Mouse (Mus musculus) thymus, postnatal 25 days (tissue): ENCODE measurements at regions not wholly inside any gene's neighbourhood (a gene's known extent, or its start where the extent isn't known, plus 50 kb on each side); places are given as distances from the start of the nearest gene placed in this dataset.

Source experiments
- DNase-seq: peaks from one replicate; pipeline ENCODE4 v3.0.0; 2022

DNA sequence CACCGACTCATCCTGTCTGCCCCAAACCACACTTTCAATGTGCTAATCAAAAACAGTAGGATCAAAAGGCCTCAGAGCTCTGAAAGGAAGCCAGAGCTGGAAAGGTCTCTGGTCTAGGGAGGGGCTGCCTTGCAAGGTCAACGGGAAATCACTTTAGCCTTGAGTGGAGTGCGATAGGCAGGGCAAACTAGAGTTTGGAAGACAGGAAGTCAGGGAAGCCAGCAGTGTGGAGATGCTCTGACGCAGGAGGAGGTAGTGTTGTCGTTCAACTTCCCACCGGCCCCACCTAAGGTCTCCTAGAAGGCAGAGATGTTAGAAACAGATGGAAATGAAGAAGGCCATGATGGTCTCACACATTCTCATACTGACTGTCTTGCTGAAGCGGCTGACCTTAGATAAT is 52.0 kb upstream of the Trp53i11 start:
- no peak for DNase-seq

DNA sequence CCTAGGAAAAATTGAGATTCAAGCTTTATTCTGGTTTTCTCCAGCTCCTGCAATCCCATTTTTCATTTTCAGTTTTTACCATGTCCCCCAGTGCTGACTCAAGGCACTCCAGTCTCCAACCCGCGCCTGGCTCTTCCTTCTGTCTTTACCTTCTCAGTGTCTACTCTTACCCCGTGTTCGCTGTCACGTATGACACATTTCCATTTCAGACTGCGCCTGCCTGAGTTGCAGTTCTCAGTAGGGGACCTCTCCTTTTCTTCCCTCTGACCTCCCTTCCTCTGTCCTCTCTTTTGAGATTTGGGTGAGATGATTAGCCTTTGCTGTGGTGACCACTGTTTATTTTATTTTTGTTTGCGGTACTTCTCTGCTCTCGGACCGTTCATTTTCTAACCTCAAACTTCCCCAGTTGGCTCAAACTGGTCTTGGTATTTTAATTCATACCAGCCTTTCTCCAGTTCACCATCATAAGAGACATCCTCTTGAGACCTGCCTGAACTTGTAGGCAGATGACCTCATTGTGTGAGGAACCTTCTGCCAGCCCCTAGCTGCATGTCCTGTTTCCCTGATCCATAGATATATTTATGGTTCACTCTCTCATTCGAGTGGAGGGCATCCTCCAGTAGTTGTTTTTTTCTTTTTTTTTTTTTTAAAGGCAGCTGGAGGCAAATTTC is 53.9 kb upstream of the Trp53i11 start:
- DNase-seq: no peak

DNA sequence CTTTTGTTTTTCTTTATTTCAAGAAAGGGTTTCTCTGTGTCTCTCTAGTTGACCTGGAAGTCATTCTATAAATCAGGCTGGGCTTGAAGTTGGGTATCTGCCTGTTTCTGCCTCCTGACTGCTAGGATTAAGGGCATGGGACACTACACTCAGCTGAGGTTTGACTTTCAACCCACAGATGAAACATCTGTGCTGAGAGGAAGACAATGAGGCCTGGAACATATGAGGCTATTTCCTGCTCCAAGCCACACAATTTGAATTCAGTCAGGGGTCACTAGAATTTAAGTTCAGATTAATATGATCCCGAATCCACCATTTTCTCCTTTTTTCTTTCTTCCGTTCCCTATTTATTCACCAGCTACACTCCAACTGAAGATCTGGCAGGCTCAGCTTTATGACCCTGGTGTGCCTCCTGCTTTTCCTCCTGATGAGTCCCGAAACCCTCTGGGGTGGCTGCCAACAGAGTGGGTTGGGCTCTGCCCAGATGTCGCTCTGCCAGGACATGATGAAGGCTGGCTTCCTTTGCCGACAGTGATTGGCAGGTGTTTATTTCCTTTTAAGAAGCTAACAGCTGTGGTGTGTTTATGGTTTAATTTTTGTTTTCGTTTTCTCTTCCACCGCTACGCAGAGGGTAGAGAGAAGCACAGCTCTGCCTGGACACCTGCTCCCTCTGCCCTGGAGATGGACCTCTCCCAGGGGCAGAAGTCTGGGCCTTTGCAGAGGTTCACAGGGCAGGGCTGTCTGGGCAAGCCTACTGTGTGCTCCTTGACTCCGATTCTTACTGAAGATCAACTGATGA is 55.3 kb upstream of the Trp53i11 start:
- DNase-seq: peak; percentile 60

DNA sequence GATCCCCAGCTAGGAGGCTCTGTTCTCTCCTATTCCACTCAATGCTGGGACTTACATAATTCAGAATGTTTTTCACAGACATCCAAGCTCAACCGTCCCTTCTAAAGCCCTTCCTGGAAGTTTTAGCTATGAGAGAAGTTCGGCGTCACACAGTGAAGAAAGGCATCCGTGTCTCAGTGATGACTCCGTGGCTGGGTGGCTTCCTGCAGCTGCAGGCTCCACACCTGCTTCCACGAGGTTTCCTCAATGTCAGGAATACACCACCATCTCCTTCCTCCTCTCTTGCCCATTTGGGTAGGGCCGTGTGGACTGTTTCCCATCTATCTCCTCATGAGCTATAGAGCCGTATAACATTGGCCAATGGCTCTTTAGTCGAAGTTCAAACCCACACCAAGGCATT is 56.1 kb upstream of the Trp53i11 start:
- peak; percentile 48 for DNase-seq

DNA sequence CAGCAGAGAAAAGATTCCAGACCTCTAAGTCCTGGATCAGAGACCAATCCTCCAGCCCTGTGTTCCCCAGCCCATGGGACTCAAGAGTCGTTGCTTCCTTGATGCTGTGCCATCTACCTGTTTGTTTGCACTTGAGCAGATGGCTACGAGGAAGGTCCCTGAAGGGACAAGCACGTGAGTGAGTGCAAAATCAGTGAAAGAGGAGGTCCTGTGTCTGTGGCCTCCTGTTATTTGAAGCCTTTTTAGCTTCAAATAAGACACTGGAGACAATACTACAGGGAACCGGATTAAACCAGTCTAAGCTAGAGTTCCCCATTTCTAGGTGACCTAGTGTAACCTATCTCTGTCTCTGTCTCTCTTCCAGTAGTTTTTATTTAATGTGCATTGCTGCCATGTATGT is 58.2 kb upstream of the Trp53i11 start:
- no peak for DNase-seq

DNA sequence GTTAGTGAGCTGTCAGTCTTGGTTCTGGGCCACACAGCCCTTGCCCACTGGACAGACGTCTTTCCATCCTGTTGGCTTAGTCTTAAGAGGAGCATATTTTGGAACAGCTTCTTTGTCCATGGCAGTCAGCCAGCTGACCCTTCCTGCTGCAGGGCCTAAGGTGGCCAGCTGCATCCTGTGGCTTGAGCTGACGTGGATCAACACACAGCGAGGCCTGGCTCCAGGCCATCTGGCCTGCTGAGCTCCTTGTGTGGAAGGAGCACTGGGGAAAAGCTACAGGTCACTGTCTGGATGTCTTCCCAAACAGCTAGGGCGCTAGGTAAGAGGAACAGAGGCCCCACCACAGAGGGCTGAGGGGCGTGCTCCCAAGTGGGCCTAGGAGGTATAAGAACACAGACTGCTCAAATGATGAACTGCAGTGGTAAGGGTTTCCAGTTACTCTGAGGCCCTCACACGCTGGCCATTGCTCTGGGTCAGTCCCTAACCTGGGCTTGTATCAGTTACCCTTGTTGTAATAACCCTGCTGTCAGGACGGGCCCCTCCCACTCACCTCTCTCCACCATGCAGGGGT is 60.7 kb upstream of the Trp53i11 start:
- DNase-seq: no peak

DNA sequence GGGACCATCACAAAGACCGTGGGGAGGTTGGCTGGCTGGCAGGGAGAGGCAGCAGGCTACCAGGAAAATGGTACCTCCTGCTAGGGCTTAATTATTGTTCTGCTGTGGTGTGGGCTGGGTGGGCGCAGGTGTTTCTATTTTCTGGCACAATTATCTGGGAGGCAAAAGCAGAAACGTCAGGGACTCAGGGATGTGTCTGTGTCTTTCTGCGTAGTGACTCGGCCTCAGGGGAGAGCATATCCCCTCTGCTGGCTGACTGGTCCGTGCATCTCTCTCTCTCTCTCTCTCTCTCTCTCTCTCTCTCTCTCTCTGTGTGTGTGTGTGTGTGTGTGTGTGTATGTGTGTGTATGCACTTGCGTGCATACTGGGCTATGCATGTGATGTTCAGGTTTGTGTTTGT is 61.2 kb upstream of the Trp53i11 start:
- DNase-seq: no peak

DNA sequence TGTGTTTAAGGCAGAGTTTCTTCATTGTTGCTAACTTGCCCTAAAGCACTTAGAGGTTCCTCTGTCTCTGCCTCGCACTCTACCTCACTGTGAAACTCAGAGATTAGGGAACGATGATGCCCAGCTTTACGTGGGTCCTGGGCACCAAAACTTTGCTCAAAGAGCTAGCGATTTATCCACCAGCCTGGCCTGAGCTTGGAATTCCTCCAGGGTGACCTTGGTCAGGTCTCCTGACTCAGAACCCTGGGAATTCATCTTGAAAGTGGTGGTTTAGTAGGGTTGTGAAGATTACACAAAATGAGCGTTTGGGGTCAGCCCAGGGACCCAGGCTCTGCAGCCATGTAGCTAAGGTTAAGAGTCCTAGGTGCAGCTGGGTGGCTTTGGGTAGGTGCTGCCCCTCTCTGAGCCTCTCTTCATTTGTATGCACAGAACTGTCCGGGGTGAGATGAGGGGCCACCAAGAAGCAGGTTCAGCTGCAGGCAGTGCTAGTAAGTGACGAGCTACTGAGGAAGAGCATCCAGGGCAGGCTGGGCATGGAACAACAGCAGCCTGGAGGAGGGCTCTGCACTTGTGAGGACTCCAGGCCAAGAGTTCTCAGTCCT is 62.4 kb upstream of the Trp53i11 start:
- no peak for DNase-seq

DNA sequence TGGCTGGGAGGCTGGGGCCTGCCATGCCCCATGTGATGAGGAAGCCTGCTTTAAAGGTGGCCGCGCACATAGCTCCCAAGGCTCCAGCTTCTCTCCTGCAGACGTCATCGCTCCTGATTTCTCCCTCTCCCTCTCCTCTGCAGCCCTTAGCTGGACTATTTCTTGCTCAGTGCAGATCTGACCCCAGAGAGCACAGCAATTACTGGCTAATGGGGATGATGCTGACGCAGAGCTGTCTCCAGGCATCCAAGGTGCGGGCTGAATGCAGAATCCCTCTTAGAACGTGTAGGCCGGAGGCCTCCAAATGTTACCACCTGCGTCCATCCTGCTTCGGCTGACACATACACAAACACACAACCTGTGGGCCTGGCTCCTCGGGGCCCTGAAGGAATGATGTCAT is 63.5 kb upstream of the Trp53i11 start:
- DNase-seq: no peak

DNA sequence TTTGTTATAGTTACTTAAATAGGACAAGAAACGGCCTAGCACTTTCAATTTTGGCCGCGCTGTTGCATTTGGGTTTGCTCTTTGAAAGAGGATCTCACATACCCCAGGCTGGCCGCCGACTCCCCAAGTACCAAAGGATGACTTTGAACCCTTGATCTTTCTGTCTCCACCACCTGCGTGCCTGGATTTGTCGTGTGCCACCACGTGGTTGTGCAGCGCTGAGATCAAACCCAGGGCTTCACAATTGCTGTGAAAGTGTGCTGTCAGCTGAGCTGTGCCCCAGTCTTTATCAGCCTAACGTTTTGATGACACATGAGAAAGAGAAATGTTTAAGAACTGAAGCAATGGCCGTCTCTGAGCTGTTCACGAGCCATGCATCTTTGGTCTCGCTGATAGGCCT is 67.0 kb upstream of the Trp53i11 start:
- DNase-seq: peak; percentile 40

DNA sequence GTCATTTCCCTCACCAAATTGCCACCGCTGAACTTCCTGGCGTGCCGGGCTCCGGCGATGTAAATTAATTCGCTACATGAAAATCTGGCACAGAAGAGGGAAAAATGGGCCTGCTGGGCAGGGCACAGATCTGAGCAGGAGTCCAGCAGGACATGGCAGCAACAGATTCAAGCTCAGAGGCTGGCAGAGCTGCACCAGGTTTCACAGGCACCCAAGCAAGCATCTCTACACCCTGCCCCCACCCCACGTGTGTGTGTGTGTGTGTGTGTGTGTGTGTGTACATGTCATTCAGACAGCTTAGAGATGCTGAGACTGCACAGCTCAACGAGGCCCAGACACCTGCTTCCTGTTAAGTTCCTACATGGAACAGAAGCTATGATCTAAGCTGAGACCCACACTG is 68.3 kb upstream of the Trp53i11 start:
- peak; percentile 74 for DNase-seq

DNA sequence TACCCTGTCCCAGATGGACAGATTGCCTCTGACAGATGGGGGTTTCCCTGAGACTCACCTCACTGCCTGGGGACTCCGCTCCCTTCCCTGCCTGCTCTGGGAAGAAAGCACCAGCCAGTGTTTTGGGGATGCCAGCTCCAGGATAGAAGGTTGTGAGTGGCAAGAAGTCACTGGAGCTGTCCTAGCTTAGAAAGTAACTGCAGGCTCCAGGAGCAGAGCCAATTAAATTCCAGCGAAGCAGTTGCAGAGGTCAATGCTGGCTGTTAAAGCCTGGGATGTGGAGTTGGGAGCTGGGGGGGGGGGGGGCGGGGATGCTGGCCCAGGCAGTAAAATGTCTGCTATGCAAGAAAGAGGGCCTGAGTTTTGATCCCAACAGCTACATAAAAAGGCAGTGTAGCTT is 69.3 kb upstream of the Prdm11 start:
- no peak for DNase-seq

DNA sequence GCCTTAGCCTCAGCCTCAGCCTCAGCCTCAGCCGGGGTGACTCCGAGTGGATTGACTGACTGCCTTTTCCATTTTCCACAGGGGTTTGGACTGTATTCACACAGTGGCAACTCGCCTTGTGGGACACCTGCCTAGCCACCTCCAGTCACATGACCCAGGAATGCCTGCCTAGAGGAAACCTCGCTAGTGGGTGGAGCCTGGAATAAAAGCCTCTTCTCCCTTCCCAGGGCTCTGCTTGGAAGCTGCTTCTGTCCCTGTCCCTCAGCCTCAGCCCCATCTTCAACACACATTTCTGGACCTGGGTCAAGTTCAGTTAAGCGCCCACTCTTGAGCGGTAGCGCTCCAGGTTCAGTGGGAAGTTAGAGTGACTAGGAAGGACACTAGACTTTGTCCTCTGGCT is 68.0 kb upstream of the Prdm11 start:
- DNase-seq: no peak

DNA sequence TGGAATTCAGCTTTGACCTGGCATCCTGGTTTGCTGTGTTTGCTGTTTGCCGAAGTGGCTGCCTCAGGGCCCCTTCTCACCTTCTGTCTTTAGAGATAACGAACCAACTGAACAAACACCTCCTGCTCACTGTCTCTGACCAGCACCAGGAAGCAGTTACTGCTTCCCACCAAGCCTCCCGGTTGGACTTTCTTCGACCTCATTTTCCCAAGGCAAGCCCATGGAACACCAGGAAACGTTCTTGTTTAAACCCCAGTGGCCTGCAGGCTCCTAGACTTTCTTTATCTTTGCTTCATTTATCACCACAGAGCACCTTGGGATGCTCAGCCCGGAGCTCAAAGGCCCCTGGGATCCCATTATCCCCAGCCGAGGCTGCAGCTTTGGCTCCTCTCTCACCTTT is 66.4 kb upstream of the Prdm11 start:
- DNase-seq: no peak

DNA sequence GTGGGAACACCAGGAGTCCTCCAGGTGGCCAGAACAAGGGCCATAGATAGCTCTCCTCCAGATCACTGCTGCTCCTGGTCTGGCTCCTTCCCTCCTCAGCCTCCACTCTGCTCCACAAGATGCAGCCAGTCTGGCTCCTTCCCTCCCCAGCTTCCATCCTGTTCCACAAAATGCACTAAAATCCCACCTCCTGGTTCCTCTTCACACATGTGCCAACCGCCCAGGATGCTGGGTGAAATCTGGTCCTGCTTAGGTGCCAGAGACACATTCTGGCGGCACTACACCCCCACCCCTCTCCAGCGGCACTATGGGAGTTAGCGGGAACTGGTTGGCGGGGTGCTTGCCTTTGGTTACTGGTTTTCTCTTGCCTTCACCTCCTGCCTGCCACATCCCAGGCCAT is 64.9 kb upstream of the Prdm11 start:
- no peak for DNase-seq

DNA sequence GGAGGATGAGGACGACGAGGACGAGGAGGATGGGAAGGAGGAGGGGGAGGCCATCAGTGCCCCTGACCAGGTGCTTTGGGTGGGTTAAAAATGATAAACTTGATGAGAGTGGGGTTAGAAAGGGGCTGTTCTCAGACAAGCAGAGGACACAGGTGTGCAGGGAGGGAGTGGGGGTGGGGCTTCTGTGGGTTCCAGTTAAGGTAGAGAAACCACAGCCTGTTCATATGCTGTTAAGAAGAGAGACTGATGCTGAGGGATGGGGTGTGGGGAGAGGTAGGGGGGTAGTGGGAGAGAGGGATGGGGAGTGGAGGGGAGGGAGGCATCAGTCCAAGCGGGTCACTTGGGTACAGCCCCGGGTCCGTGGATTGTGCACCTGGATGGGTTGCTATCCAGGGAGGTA is 60.6 kb upstream of the Prdm11 start:
- DNase-seq: peak; percentile 18

DNA sequence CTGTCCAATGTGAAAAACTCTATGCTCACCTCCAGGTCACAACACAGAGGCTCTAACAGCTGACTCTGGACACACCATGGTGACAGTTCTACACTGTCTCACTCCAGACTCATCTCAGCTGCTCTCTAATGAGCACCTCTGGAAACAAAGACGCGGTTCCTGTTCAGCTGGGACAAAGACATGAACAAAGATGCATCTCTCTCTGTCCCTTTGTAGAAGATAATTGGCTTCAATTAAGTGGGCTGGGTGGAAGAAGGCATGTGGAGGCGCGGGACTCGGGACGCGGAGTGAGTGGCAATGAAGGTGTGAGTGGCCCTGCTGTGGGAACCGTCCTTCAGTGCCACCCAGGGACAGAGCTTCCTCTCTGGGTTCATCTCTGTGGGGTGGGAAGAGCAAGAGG is 56.0 kb upstream of the Prdm11 start:
- no peak for DNase-seq

DNA sequence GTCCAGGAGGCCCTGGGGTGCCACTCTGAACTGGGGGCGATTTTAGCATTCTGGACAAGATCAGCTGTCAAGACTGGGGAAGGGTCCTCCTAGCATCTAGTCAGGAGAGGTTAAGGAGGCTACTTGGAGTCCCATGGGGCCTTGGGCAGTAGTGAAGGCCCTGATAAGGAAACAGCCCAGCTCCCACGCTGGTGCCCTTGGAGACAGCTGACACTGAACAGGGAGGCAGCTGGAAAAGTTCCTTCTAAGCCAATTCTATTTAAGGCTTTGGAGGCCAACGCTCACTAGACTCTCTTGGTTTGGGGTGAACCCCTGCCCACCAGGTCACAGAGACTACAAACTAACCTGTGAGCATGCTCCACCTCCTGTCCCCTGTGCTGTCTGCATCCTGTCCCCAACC is 53.8 kb upstream of the Prdm11 start:
- DNase-seq: no peak

DNA sequence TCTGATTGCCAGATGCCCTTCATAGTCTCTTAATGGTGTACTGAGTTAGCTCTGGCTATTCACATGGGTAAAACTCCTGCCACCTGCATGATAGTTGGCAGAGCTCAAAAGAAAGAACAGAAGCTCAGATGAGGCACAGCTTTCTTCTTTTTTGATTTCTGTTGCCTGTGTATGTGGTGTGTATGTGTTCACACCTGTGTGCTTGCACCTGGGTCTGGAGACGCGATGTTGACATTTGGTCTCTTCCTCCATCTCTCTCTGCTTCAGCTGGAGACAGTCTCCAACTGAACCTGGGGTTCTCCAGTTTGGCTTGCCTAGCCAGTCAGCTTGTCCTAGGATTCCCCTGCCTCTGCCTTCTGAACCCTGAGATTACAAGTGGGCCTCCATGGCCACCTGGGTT is 51.0 kb upstream of the Prdm11 start:
- peak; percentile 45 for DNase-seq

DNA sequence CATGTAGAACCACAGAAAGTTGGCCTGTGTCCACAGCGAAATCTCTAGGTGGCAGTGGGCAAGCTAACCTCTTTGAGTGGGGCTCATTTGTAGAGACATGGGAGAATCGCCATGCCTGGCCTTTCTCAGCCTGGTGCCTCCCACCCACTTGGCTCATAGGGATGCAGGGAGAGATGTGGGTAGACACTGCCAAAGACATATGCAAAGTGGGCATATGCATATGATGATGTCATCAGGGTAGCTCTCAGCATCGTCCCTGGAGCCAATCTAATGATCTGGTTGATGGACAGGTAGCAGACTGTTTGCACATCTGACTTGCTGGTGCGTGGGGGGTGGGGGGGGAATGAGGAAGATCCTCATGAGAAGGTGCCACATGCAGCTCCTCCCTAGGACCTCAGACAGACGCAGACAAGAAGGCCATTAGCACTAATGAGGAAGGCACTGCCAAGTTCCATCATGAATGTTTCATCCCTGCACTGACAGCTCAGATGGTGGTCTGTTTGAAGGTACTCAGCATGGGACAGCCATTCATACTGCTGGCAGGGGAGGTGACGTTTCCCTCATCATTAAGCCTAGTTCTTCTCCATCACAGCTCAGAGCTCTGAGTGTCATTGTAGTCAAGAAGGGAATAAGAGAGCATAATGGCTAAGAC is 50.2 kb upstream of the Prdm11 start:
- no peak for DNase-seq
